Mouse (Mus musculus) right cerebral cortex, adult 2 months (tissue): ENCODE measurements around the gene Phf8.
A peak's percentile ranks its signal among the peaks of the same experiment; 100 is the strongest.
"Not testable (repeated sequence)": the region's sequence is repeated elsewhere in the genome, so short reads cannot be mapped to it uniquely, and the experiment has no call there.

ENCODE experiments used
- DNase-seq, 2 experiments: peaks; one replicate each; pipeline ENCODE4 v3.0.0; 2021 to 2022; ENCODE audit warnings: low spot score in 2 of 2

The Phf8 gene

GRCm38 (mm10) chrX:151520458-151521322 lies at the start of gene Phf8:
Phf8 (plus strand) TSS chrX:151520672.
- DNase-seq: peak; percentile 90 to 91

- DNase-seq: no peak
Measured at GRCm38 (mm10) chrX:151488128-151488527, 32.3 kb upstream of the Phf8 start.

GRCm38 (mm10) chrX:151493269-151493668 lies 27.2 kb upstream of the Phf8 start:
- not testable (repeated sequence) for DNase-seq

- no peak for DNase-seq
Measured at GRCm38 (mm10) chrX:151496596-151496995, 23.9 kb upstream of the Phf8 start.

- DNase-seq: no peak
Measured at GRCm38 (mm10) chrX:151508536-151508935, 11.9 kb upstream of the Phf8 start.

- no peak for DNase-seq
Measured at GRCm38 (mm10) chrX:151509906-151510305, 10.6 kb upstream of the Phf8 start.

GRCm38 (mm10) chrX:151513066-151513465 lies 7.4 kb upstream of the Phf8 start:
- DNase-seq: no peak

GRCm38 (mm10) chrX:151513694-151514093 lies 6.8 kb upstream of the Phf8 start:
- no peak for DNase-seq

GRCm38 (mm10) chrX:151518181-151518580 lies 2.3 kb upstream of the Phf8 start:
- no peak for DNase-seq

- no peak for DNase-seq
Measured at GRCm38 (mm10) chrX:151520127-151520457, 380 bp upstream of the Phf8 start.

- DNase-seq: peak; percentile 5 to 10
Measured at GRCm38 (mm10) chrX:151521786-151522522, 1.5 kb downstream of the Phf8 start.

- DNase-seq: no peak
Measured at GRCm38 (mm10) chrX:151553356-151553755, 32.9 kb downstream of the Phf8 start.

GRCm38 (mm10) chrX:151575166-151575565 lies 54.7 kb downstream of the Phf8 start:
- DNase-seq: no peak

GRCm38 (mm10) chrX:151643386-151643785 lies 122.9 kb downstream of the Phf8 start:
- no peak for DNase-seq

- DNase-seq: no peak
Measured at GRCm38 (mm10) chrX:151653744-151654143, 133.3 kb downstream of the Phf8 start.

- DNase-seq: no peak
Measured at GRCm38 (mm10) chrX:151674492-151675171, 154.2 kb downstream of the Phf8 start.
